In genomic region chr4:129021886-129022285, GRCm38 (mm10) we compare ENCODE assay signal across 20 mouse cellular contexts. TPM values are rescaled to one million over a fixed set of nuclear protein-coding genes. Genes with fewer than 3 reads are reported as not detected.
A peak's percentile ranks its signal among the peaks of the same experiment; 100 is the strongest.
DNase-seq lines count a peak whose midpoint lies in the region; ATAC-seq lines count a peak whose summit lies in the region.
"Had no signal": no experiment of that assay in that cellular context is flagged by ENCODE, and none has a peak within 500 bp of the region (broad histone marks: within the 10 kb centered on the region; RNA-seq: fewer than 3 reads in every experiment).

No protein-coding gene starts in this region.

- H3K27me3 ChIP-seq in heart, embryonic 15.5 days: no peaks in the 10 kb centered on the region
- no peaks in the 10 kb centered on the region for H3K27me3 ChIP-seq in megakaryocyte, embryonic 14.5 days (replicated peaks)
- H3K27me3 ChIP-seq: embryonic facial prominence, embryonic 13.5 days; forebrain, embryonic 13.5 days; hindbrain, embryonic 13.5 days had no signal

- peak overlapping the region; percentile 17; the same call in 1 of the 2 replicates for H3K27ac ChIP-seq in heart, embryonic 15.5 days
- H3K27ac ChIP-seq: embryonic facial prominence, embryonic 13.5 days; forebrain, embryonic 13.5 days; hindbrain, postnatal 0 days had no signal

- intact Hi-C loops in heart, postnatal 25 days (cut with DNase I): no loop called here

- H3K4me2 ChIP-seq in heart, embryonic 15.5 days: no peak overlapping the region
- H3K4me2 ChIP-seq: embryonic facial prominence, embryonic 13.5 days; forebrain, embryonic 13.5 days; hindbrain, embryonic 13.5 days had no signal

- H3K9ac ChIP-seq in heart, embryonic 15.5 days: no peak overlapping the region
- H3K9ac ChIP-seq: embryonic facial prominence, embryonic 13.5 days; forebrain, embryonic 13.5 days; forebrain, postnatal 0 days; hindbrain, embryonic 13.5 days had no signal

- no peak for DNase-seq in heart, postnatal 25 days (ENCODE audit: low spot score)
- peak; percentile 33 for DNase-seq in skeletal muscle tissue, adult 2 months (ENCODE audit: low read depth, low spot score)
- no peak for DNase-seq in neural tube, embryonic 10.5 days (ENCODE audit: extremely low spot score, low spot score)
- DNase-seq: adrenal gland, postnatal 14 days; B cell, adult 2 months; cerebellum, adult 11-12 months; cerebellum, adult 9-10 months; cerebellum, postnatal 25 days; forebrain, postnatal 0 days; gastrocnemius, postnatal 36 days; kidney, adult 11 months had no signal

- H3K4me3 ChIP-seq in heart, embryonic 15.5 days: no peak overlapping the region
- H3K4me3 ChIP-seq in megakaryocyte, embryonic 14.5 days (replicated peaks): peak overlapping the region; percentile 4
- H3K4me3 ChIP-seq: embryonic facial prominence, embryonic 13.5 days; forebrain, embryonic 13.5 days; hindbrain, embryonic 13.5 days had no signal

- peaks cover 41% of the 10 kb centered on the region for H3K4me1 ChIP-seq in heart, embryonic 15.5 days (replicated peaks)
- peaks cover 93% of the 10 kb centered on the region for H3K4me1 ChIP-seq in megakaryocyte, embryonic 14.5 days

- WGBS in heart, embryonic 15.5 days: 74% methylated on average over 4 of the region's 4 CpGs

- ATAC-seq in heart, embryonic 15.5 days (replicated peaks; ENCODE audit: insufficient number of reproducible peaks, insufficient read depth, low FRiP score, low read depth): no peak
- ATAC-seq in megakaryocyte, adult 5-6 weeks (ENCODE audit: poor library complexity, severe bottlenecking): no peak
- ATAC-seq: CD4-positive, CD25-positive, alpha-beta regulatory T cell, adult 4 months; forebrain, embryonic 13.5 days; forebrain, postnatal 0 days; hindbrain, postnatal 0 days had no signal

- no peaks in the 10 kb centered on the region for H3K36me3 ChIP-seq in heart, embryonic 15.5 days
- H3K36me3 ChIP-seq in megakaryocyte, embryonic 14.5 days (replicated peaks; ENCODE audit: low read length): peaks cover 4% of the 10 kb centered on the region
- H3K36me3 ChIP-seq: embryonic facial prominence, embryonic 13.5 days; G1E; hindbrain, embryonic 13.5 days had no signal

- H3K9me3 ChIP-seq in heart, embryonic 15.5 days (replicated peaks): no peaks in the 10 kb centered on the region
- H3K9me3 ChIP-seq in megakaryocyte, embryonic 14.5 days: no peaks in the 10 kb centered on the region
- H3K9me3 ChIP-seq: embryonic facial prominence, embryonic 13.5 days; forebrain, embryonic 13.5 days; G1E; hindbrain, embryonic 13.5 days had no signal

RNA-seq across cellular contexts. Expression of gene Ak2, which starts 30.1 kb away (rescaled TPM):
- polyA plus RNA-seq in heart, embryonic 15.5 days (2015; fragmentation: Nextera tagmentation; extraction: Ambion mirVana): 149 and 155 TPM in 2 replicates
- 10 to 100 TPM; 72.9 to 73.9 TPM for total RNA-seq in heart, postnatal 25 days (2021)
- 29.1 and 128 TPM in 2 replicates for polyA plus RNA-seq in megakaryocyte, embryonic 14.5 days (2012; ENCODE audit: insufficient read depth, low replicate concordance)
- total RNA-seq in megakaryocyte, adult 5-6 weeks (2015): 41.2 and 48.0 TPM in 2 replicates
- total RNA-seq in megakaryocyte, adult 5-6 weeks (2017): 69.0 and 71.2 TPM in 2 replicates

RNA-seq across cellular contexts. Expression of gene Rnf19b, which starts 36.2 kb away (rescaled TPM):
- polyA plus RNA-seq in heart, embryonic 15.5 days (2015; fragmentation: Nextera tagmentation; extraction: Ambion mirVana): 5.4 and 7.7 TPM in 2 replicates
- 10 to 100 TPM; 21.8 to 21.9 TPM for total RNA-seq in heart, postnatal 25 days (2021)
- polyA plus RNA-seq in megakaryocyte, embryonic 14.5 days (2012; ENCODE audit: insufficient read depth, low replicate concordance): 696 and 878 TPM in 2 replicates
- 20.2 and 24.2 TPM in 2 replicates for total RNA-seq in megakaryocyte, adult 5-6 weeks (2015)
- 52.8 and 56.8 TPM in 2 replicates for total RNA-seq in megakaryocyte, adult 5-6 weeks (2017)

RNA-seq across cellular contexts. Expression of gene Azin2, which starts 59.6 kb away (rescaled TPM):
- 6.8 and 10.4 TPM in 2 replicates for polyA plus RNA-seq in heart, embryonic 15.5 days (2015; fragmentation: Nextera tagmentation; extraction: Ambion mirVana)
- total RNA-seq in heart, postnatal 25 days (2021): 1 to 10 TPM; 2.1 to 3.2 TPM
- polyA plus RNA-seq in megakaryocyte, embryonic 14.5 days (2012; ENCODE audit: insufficient read depth, low replicate concordance): 7.6 and 12.2 TPM in 2 replicates
- 0.25 and 0.38 TPM in 2 replicates for total RNA-seq in megakaryocyte, adult 5-6 weeks (2015)
- 0.29 and 1.5 TPM in 2 replicates for total RNA-seq in megakaryocyte, adult 5-6 weeks (2017)
- total RNA-seq: G1E had no signal
- polyA plus RNA-seq: G1E had no signal
